Mouse (Mus musculus) Patski (cell line): Measurements from ENCODE around the gene Lekr1. TPM values are rescaled to one million over a fixed set of nuclear protein-coding genes. Genes with fewer than 3 reads are reported as not detected.
A peak's percentile ranks its signal among the peaks of the same experiment; 100 is the strongest.

Source experiments
- ATAC-seq: fragments of 100-300 bp; one replicate; pipeline ENCODE4 v1.8.0; 2021
- CTCF ChIA-PET: fragments of 350-600 bp; sonication (Branson Sonifier 250); formaldehyde crosslinking; loops from one replicate; lab custom pipeline; 2022; ENCODE audit warnings: inconsistent platforms; lab: Charles Lee
- POLR2A ChIA-PET: fragments of 350-600 bp; sonication (Branson Sonifier 250); formaldehyde crosslinking; loops from one replicate; lab custom pipeline; 2022; ENCODE audit warnings: antibody characterized with exemption, inconsistent platforms; lab: Charles Lee
- DNase-seq: peaks from one replicate; pipeline ENCODE4 v3.0.0-alpha.2; 2011; ENCODE audit warnings: low read depth, low spot score
- H3K27me3 ChIP-seq: fragments of 371-371 bp; one replicate; pipeline ENCODE4 v1.5.1; 2021
- CTCF ChIP-seq: fragments of 100-300 bp; IDR thresholded peaks from one replicate; pipeline ENCODE4 v1.5.1; 2021
- in situ Hi-C: fragments of 300-500 bp; cut with MboI; formaldehyde crosslinking; loops from 3 replicates; pipeline ENCODE4 v1.11.1; 2018; ENCODE audit warnings: low pct_unique_long_range_greater_than_20kb, mixed read lengths
- polyA plus RNA-seq: library from polyadenylated mRNA; unstranded; gene quantifications from one replicate; pipeline ENCODE4 v1.2.3, GENCODE M21; 2021

Gene Lekr1
- polyA plus RNA-seq, 1 experiment from 2014 or later = 10.0 TPM

GRCm38 (mm10) chr3:65654541-65655206 is 11.4 kb upstream of the Lekr1 start:
- no peak for TF ChIP-seq CTCF
- ChIA-PET POLR2A (no interaction called here), CTCF (no interaction called here)
- DNase-seq = no peak
- in situ Hi-C loops = no loop called here
- H3K27me3 ChIP-seq = no peaks in the 10 kb centered on the region
- no peak for ATAC-seq

GRCm38 (mm10) chr3:65656451-65656850 is 9.6 kb upstream of the Lekr1 start:
- no peak for DNase-seq
- ATAC-seq = no peak
- POLR2A ChIA-PET = no interaction called here
- no peak for TF ChIP-seq CTCF
- in situ Hi-C loops = no loop called here
- H3K27me3 ChIP-seq = no peaks in the 10 kb centered on the region
- CTCF ChIA-PET = interaction anchor here (1.6 to 2.4 kb wide), 2 partner anchors 11 to 273 kb away, joined by 5 to 8 read pairs; no protein-coding TSS in a partner anchor

GRCm38 (mm10) chr3:65656902-65657660 is 8.9 kb upstream of the Lekr1 start:
- ATAC-seq (no peak), DNase-seq (no peak)
- POLR2A ChIA-PET = no interaction called here
- CTCF ChIA-PET = interaction anchor here (0.9 to 2.6 kb wide), 5 partner anchors 9 to 273 kb away, joined by 3 to 8 read pairs (median 5); no protein-coding TSS in a partner anchor
- no peaks in the 10 kb centered on the region for H3K27me3 ChIP-seq
- in situ Hi-C loops = no loop called here
- no peak for TF ChIP-seq CTCF

GRCm38 (mm10) chr3:65658081-65658612 is 7.9 kb upstream of the Lekr1 start:
- DNase-seq = no peak
- in situ Hi-C loops = no loop called here

GRCm38 (mm10) chr3:65658721-65659619 is 7.1 kb upstream of the Lekr1 start:
- ATAC-seq = peak; percentile 90
- in situ Hi-C loops = no loop called here
- no peaks in the 10 kb centered on the region for H3K27me3 ChIP-seq
- DNase-seq = peak; percentile 43
- no peak for TF ChIP-seq CTCF
- ChIA-PET CTCF (interaction anchor here (0.9 to 2.6 kb wide), 6 partner anchors 11 to 271 kb away, joined by 3 to 8 read pairs (median 4); partner anchors contain the start of gene Tiparp), POLR2A (interaction anchor here (0.6 to 2.6 kb wide), 9 partner anchors 9 to 267 kb away, joined by 3 to 13 read pairs (median 4); partner anchors contain the start of gene Tiparp)

More at GRCm38 (mm10) chr3:65658081-65658612, 7.9 kb upstream of the Lekr1 start:
- ATAC-seq = no peak
- CTCF ChIA-PET = interaction anchor here (0.9 to 2.6 kb wide), 5 partner anchors 10 to 224 kb away, joined by 3 to 8 read pairs (median 3); partner anchors contain the start of gene Tiparp
- H3K27me3 ChIP-seq = no peaks in the 10 kb centered on the region
- POLR2A ChIA-PET = interaction anchor here (1.0 to 2.6 kb wide), 7 partner anchors 8 to 267 kb away, joined by 3 to 13 read pairs (median 4); partner anchors contain the start of gene Tiparp
- TF ChIP-seq CTCF = no peak

- TF ChIP-seq CTCF = no peak
- ATAC-seq (no peak), DNase-seq (no peak)
Measured at GRCm38 (mm10) chr3:65659620-65659932, 6.5 kb upstream of the Lekr1 start.

GRCm38 (mm10) chr3:65660336-65660735 is 5.7 kb upstream of the Lekr1 start:
- DNase-seq (no peak), ATAC-seq (no peak)
- in situ Hi-C loops = no loop called here
- ChIA-PET CTCF (interaction anchor here (0.8 to 2.1 kb wide), 6 partner anchors 9 to 269 kb away, joined by 3 to 8 read pairs (median 4); no protein-coding TSS in a partner anchor), POLR2A (interaction anchor here (0.7 to 2.6 kb wide), 3 partner anchors 15 to 132 kb away, joined by 3 to 13 read pairs (median 4); partner anchors contain the start of gene Tiparp)
- no peaks in the 10 kb centered on the region for H3K27me3 ChIP-seq
- TF ChIP-seq CTCF = no peak

More at GRCm38 (mm10) chr3:65659620-65659932, 6.5 kb upstream of the Lekr1 start:
- CTCF ChIA-PET = interaction anchor here (1.5 to 2.6 kb wide), 3 partner anchors 19 to 270 kb away, joined by 3 to 8 read pairs (median 8); no protein-coding TSS in a partner anchor
- in situ Hi-C loops = no loop called here
- H3K27me3 ChIP-seq = no peaks in the 10 kb centered on the region
- POLR2A ChIA-PET = interaction anchor here (1.3 to 2.6 kb wide), 3 partner anchors 10 to 131 kb away, joined by 4 to 13 read pairs (median 5); partner anchors contain the start of gene Tiparp

GRCm38 (mm10) chr3:65661731-65662130 is 4.3 kb upstream of the Lekr1 start:
- CTCF ChIA-PET = interaction anchor here (0.8 to 2.1 kb wide), 7 partner anchors 8 to 268 kb away, joined by 3 to 6 read pairs (median 4); no protein-coding TSS in a partner anchor
- in situ Hi-C loops = no loop called here

GRCm38 (mm10) chr3:65663176-65663575 is 2.9 kb upstream of the Lekr1 start:
- in situ Hi-C loops = no loop called here
- ATAC-seq (no peak), DNase-seq (no peak)
- POLR2A ChIA-PET = no interaction called here
- no peak for TF ChIP-seq CTCF
- no peaks in the 10 kb centered on the region for H3K27me3 ChIP-seq
- CTCF ChIA-PET = interaction anchor here (0.9 to 1.6 kb wide), 3 partner anchors 13 to 266 kb away, joined by 3 to 5 read pairs (median 3); no protein-coding TSS in a partner anchor

More at GRCm38 (mm10) chr3:65661731-65662130, 4.3 kb upstream of the Lekr1 start:
- DNase-seq = no peak
- TF ChIP-seq CTCF = no peak
- ATAC-seq = no peak
- no peaks in the 10 kb centered on the region for H3K27me3 ChIP-seq
- POLR2A ChIA-PET = interaction anchor here (0.7 kb wide), 1 partner anchor 76 kb away, joined by 3 read pairs; no protein-coding TSS in a partner anchor
